Mouse (Mus musculus) MEL (cell line): ENCODE measurements around the gene Gpr149. TPM values are rescaled to one million over a fixed set of nuclear protein-coding genes. Genes with fewer than 3 reads are reported as not detected.

Experiments used
- DNase-seq: peaks from one replicate; pipeline ENCODE4 v3.0.0; 2011; ENCODE audit warnings: low read depth, low spot score
- H3K27ac ChIP-seq: 2 replicates; pipeline ENCODE4 v1.5.1; 2012; ENCODE audit warnings: low read depth, mild to moderate bottlenecking, control low read depth, low read length, moderate library complexity; ENCODE audit not compliant: control insufficient read depth
- H3K27me3 ChIP-seq, 2 experiments: fragments of 150-350 bp in 1 of 2; sonication (generic) in 1 of 2; 2 replicates each; pipeline ENCODE4 v1.6.1; 2012; ENCODE audit warnings: low read length in 2 of 2, mild to moderate bottlenecking in 2 of 2, improper control_type of control experiment in 1 of 2, moderate library complexity in 1 of 2; ENCODE audit not compliant: insufficient read depth in 2 of 2, control insufficient read depth in 1 of 2
- H3K36me3 ChIP-seq, 2 experiments: 2 replicates each; pipeline ENCODE4 v1.6.1; 2012 to 2014; ENCODE audit warnings: low read length in 2 of 2, improper control_type of control experiment in 1 of 2, inconsistent platforms in 1 of 2, mild to moderate bottlenecking in 1 of 2; ENCODE audit not compliant: insufficient read depth in 2 of 2, control insufficient read depth in 1 of 2
- H3K4me1 ChIP-seq, 2 experiments: fragments of 150-350 bp in 1 of 2; sonication (generic) in 1 of 2; 2 replicates each; pipeline ENCODE4 v1.6.1; 2012; ENCODE audit warnings: low read length in 2 of 2, improper control_type of control experiment in 1 of 2, mild to moderate bottlenecking in 1 of 2; ENCODE audit not compliant: insufficient read depth in 2 of 2, control insufficient read depth in 1 of 2
- H3K4me3 ChIP-seq, 2 experiments: fragments of 150-350 bp in 1 of 2; sonication (generic) in 1 of 2; 2 replicates each; pipeline ENCODE4 v1.5.1; 2012; ENCODE audit warnings: low read depth in 2 of 2, low read length in 2 of 2, mild to moderate bottlenecking in 2 of 2, moderate library complexity in 2 of 2, control low read depth in 1 of 2, improper control_type of control experiment in 1 of 2; ENCODE audit not compliant: control insufficient read depth in 1 of 2, insufficient read depth in 1 of 2
- H3K79me2 ChIP-seq: 2 replicates; pipeline ENCODE4 v1.6.1; 2012; ENCODE audit warnings: mild to moderate bottlenecking, low read length, moderate library complexity; ENCODE audit not compliant: control insufficient read depth, poor library complexity, insufficient read depth
- H3K9ac ChIP-seq: 2 replicates; pipeline ENCODE4 v1.6.1; 2012; ENCODE audit warnings: low read depth, mild to moderate bottlenecking, control low read depth, low read length, moderate library complexity; ENCODE audit not compliant: control insufficient read depth, poor library complexity, severe bottlenecking
- H3K9me3 ChIP-seq: fragments of 150-350 bp; sonication (generic); replicated peaks from 2 replicates; pipeline ENCODE4 v1.6.1; 2012; ENCODE audit warnings: mild to moderate bottlenecking, low read length, improper control_type of control experiment, moderate library complexity; ENCODE audit not compliant: insufficient read depth
- CTCF ChIP-seq, 3 experiments: IDR thresholded peaks in 2 of 3; conservative IDR thresholded peaks in 1 of 3; 2 replicates each; pipeline ENCODE4 v1.5.1; 2011 to 2012; ENCODE audit warnings: low read length in 3 of 3, low read depth in 2 of 3, mild to moderate bottlenecking in 2 of 3, improper control_type of control experiment in 1 of 3, inconsistent platforms in 1 of 3, mixed read lengths in 1 of 3, moderate library complexity in 1 of 3; ENCODE audit not compliant: control insufficient read depth in 1 of 3, insufficient read depth in 1 of 3, poor library complexity in 1 of 3, severe bottlenecking in 1 of 3
- E2F4 ChIP-seq: IDR thresholded peaks from 2 replicates; pipeline ENCODE4 v1.6.1; 2011; ENCODE audit warnings: low read depth, low read length, improper control_type of control experiment, borderline replicate concordance
- GATA1 ChIP-seq: IDR thresholded peaks from 2 replicates; pipeline ENCODE4 v1.6.1; 2011; ENCODE audit warnings: low read depth, low read length, improper control_type of control experiment
- MAFK ChIP-seq: IDR thresholded peaks from 2 replicates; pipeline ENCODE4 v1.6.1; 2011; ENCODE audit warnings: low read depth, mild to moderate bottlenecking, low read length, improper control_type of control experiment, borderline replicate concordance
- MAX ChIP-seq: IDR thresholded peaks from 2 replicates; pipeline ENCODE4 v1.6.1; 2011; ENCODE audit warnings: low read length, improper control_type of control experiment
- MEF2A ChIP-seq: IDR thresholded peaks from 2 replicates; pipeline ENCODE4 v1.6.1; 2014; ENCODE audit warnings: low read depth, mild to moderate bottlenecking, inconsistent platforms, low read length, improper control_type of control experiment; ENCODE audit not compliant: poor library complexity, insufficient replicate concordance, severe bottlenecking; ENCODE audit errors: extremely low read depth
- MYC ChIP-seq: IDR thresholded peaks from 2 replicates; pipeline ENCODE4 v1.6.1; 2011; ENCODE audit warnings: low read depth, mild to moderate bottlenecking, low read length, improper control_type of control experiment, moderate library complexity
- NELFE ChIP-seq: IDR thresholded peaks from 2 replicates; pipeline ENCODE4 v1.6.1; 2011; ENCODE audit warnings: low read depth, low read length, improper control_type of control experiment
- RAD21 ChIP-seq: IDR thresholded peaks from 2 replicates; pipeline ENCODE4 v1.6.1; 2011; ENCODE audit warnings: mild to moderate bottlenecking, low read depth, low read length, improper control_type of control experiment
- SMC3 ChIP-seq: IDR thresholded peaks from 2 replicates; pipeline ENCODE4 v1.6.1; 2011; ENCODE audit warnings: low read depth, low read length, improper control_type of control experiment
- USF1 ChIP-seq: IDR thresholded peaks from 2 replicates; pipeline ENCODE4 v1.6.1; 2014; ENCODE audit warnings: low read depth, mild to moderate bottlenecking, inconsistent platforms, low read length, improper control_type of control experiment, moderate library complexity
- ZC3H11A ChIP-seq: IDR thresholded peaks from 2 replicates; pipeline ENCODE4 v1.6.1; 2012; ENCODE audit warnings: low read depth, mild to moderate bottlenecking, inconsistent platforms, low read length, improper control_type of control experiment
- ZMIZ1 ChIP-seq: IDR thresholded peaks from 2 replicates; pipeline ENCODE4 v1.6.1; 2012; ENCODE audit warnings: low read depth, mild to moderate bottlenecking, inconsistent platforms, low read length, improper control_type of control experiment, moderate library complexity
- polyA plus RNA-seq, 2 experiments: library from polyadenylated mRNA; stranded (reverse) in 1 of 2; unstranded in 1 of 2; fragments of >175 nt in 1 of 2; fragments of >200 nt in 1 of 2; gene quantifications; 2 replicates each; pipeline versions ENCODE4 v1.2.1 to v1.2.4; 2012; ENCODE audit warnings: low replicate concordance in 2 of 2, low read depth in 1 of 2; ENCODE audit not compliant: insufficient read length in 2 of 2, insufficient read depth in 1 of 2, missing spikeins in 1 of 2
- total RNA-seq: library from RNA; depleted of rRNA; stranded (reverse); fragments of 300-350 nt; gene quantifications from 2 replicates; pipeline ENCODE4 v1.2.3, GENCODE M21; 2012

Gene Gpr149
- total and polyA plus RNA-seq, 3 experiments, result not detected

- H3K9ac ChIP-seq, result no peak overlapping the region
- TF ChIP-seq ZC3H11A (0 out of 2 replicates have a peak, but pooled peaks have one; percentile 28), ZMIZ1 (no peak), SMC3 (peak; percentile 72), CTCF (IDR thresholded peaks at IDR 0.05 in 2 of 3, conservative IDR thresholded peaks at IDR 0.05 in 1 of 3; ENCODE audit: control insufficient read depth in 1 of 3, insufficient read depth in 1 of 3, low read depth in 2 of 3, low read length in 3 of 3, poor library complexity in 1 of 3, severe bottlenecking in 1 of 3) (peak in 2 of 3 experiments; percentile 25 to 59; a peak in 4 of 6 replicates), MEF2A (no peak), GATA1 (peak; percentile 28; the same call in 1 of the 2 replicates), RAD21 (peak; percentile 46)
- TF ChIP-seq, all 39 proteins: peak for 5
- no peaks in the 10 kb centered on the region for H3K4me1 ChIP-seq
- peak; percentile 44 for DNase-seq
- H3K27ac ChIP-seq, result no peak overlapping the region
- no peaks in the 10 kb centered on the region for H3K27me3 ChIP-seq
- H3K9me3 ChIP-seq, result no peaks in the 10 kb centered on the region
- H3K36me3 ChIP-seq, result no peaks in the 10 kb centered on the region
- H3K79me2 ChIP-seq, result no peaks in the 10 kb centered on the region
- no peak overlapping the region for H3K4me3 ChIP-seq
Measured at GRCm38 (mm10) chr3:62527160-62527559, 77.8 kb downstream of the Gpr149 start.

GRCm38 (mm10) chr3:62507206-62507647 is 97.7 kb downstream of the Gpr149 start:
- DNase-seq, result no peak
- H3K36me3 ChIP-seq, result peaks cover 1 to 18% of the 10 kb centered on the region in 2 experiments; a peak in 3 of 4 replicates
- H3K27ac ChIP-seq, result peak overlapping the region; percentile 12; the same call in 1 of the 2 replicates
- no peak for TF ChIP-seq ZMIZ1
- no peak for TF ChIP-seq MAX
- no peak; the same call in 1 of the 2 replicates for TF ChIP-seq NELFE
- peak; percentile 63; the same call in 1 of the 2 replicates for TF ChIP-seq MYC
- TF ChIP-seq E2F4, result no peak
- TF ChIP-seq USF1, result no peak
- TF ChIP-seq MAFK, result no peak
- no peak for TF ChIP-seq RAD21
- TF ChIP-seq, all 39 proteins: peak for 1
- Histone ChIP-seq H3K79me2 (peaks cover 21% of the 10 kb centered on the region), H3K4me3 (peak overlapping the region; percentile 92 to 100), H3K9ac (peak overlapping the region; percentile 57), H3K9me3 (no peaks in the 10 kb centered on the region), H3K27me3 (no peaks in the 10 kb centered on the region), H3K4me1 (peaks cover 9 to 11% of the 10 kb centered on the region in 2 experiments; a peak in 3 of 4 replicates)
